Mouse (Mus musculus) erythroblast, adult 5-6 weeks (primary cell): ENCODE data around the gene Ctnnb1. TPM values are rescaled to one million over a fixed set of nuclear protein-coding genes. Genes with fewer than 3 reads are reported as not detected.
"Not testable (repeated sequence)": the region's sequence is repeated elsewhere in the genome, so short reads cannot be mapped to it uniquely, and the experiment has no call there.

ENCODE experiments used
- ATAC-seq: replicated peaks from 2 replicates; pipeline ENCODE4 v1.8.0; 2016; ENCODE audit warnings: moderate number of reproducible peaks, mild to moderate bottlenecking, moderate TSS enrichment, inconsistent platforms; ENCODE audit not compliant: poor library complexity, low FRiP score, severe bottlenecking
- total RNA-seq, 2 experiments: library from RNA; stranded (forward) in 1 of 2; stranded (reverse) in 1 of 2; fragments of 150-400 nt in 1 of 2; fragments of 200-764, 138-1000 nt in 1 of 2; gene quantifications; 2 replicates each; pipeline versions ENCODE4 v1.2.3 to v1.2.4; 2015 to 2017; ENCODE audit warnings: low replicate concordance in 2 of 2

Gene Ctnnb1
- total RNA-seq (2015; ENCODE audit: low replicate concordance) = 138 and 172 TPM in 2 replicates
- 182 and 196 TPM in 2 replicates for total RNA-seq (2017; ENCODE audit: low replicate concordance)

- ATAC-seq = no peak
Observed at GRCm38 (mm10) chr9:120929081-120929480, at the start of gene Ctnnb1. TSS of gene Ctnnb1 (plus strand) at chr9:120929216.

- ATAC-seq = no peak
Observed at GRCm38 (mm10) chr9:120880286-120880685, 48.7 kb upstream of the Ctnnb1 start.

- no peak for ATAC-seq
Observed at GRCm38 (mm10) chr9:120881121-120881520, 47.9 kb upstream of the Ctnnb1 start.

- no peak for ATAC-seq
Observed at GRCm38 (mm10) chr9:120881839-120882238, 47.2 kb upstream of the Ctnnb1 start.

- no peak for ATAC-seq
Observed at GRCm38 (mm10) chr9:120884726-120885125, 44.3 kb upstream of the Ctnnb1 start.

- no peak for ATAC-seq
Observed at GRCm38 (mm10) chr9:120887631-120888030, 41.4 kb upstream of the Ctnnb1 start.

- ATAC-seq = peak; percentile 47; the same call in 1 of the 2 replicates
Observed at GRCm38 (mm10) chr9:120893435-120893834, 35.6 kb upstream of the Ctnnb1 start.

- ATAC-seq = no peak
Observed at GRCm38 (mm10) chr9:120893971-120894370, 35.0 kb upstream of the Ctnnb1 start.

- no peak for ATAC-seq
Observed at GRCm38 (mm10) chr9:120894376-120894775, 34.6 kb upstream of the Ctnnb1 start.

- ATAC-seq = no peak
Observed at GRCm38 (mm10) chr9:120896502-120896901, 32.5 kb upstream of the Ctnnb1 start.

GRCm38 (mm10) chr9:120897269-120897668 is 31.7 kb upstream of the Ctnnb1 start:
- ATAC-seq = no peak

GRCm38 (mm10) chr9:120899833-120900232 is 29.2 kb upstream of the Ctnnb1 start:
- no peak for ATAC-seq

GRCm38 (mm10) chr9:120900338-120901274 is 28.4 kb upstream of the Ctnnb1 start:
- ATAC-seq = no peak

- ATAC-seq = no peak
Observed at GRCm38 (mm10) chr9:120902562-120902961, 26.5 kb upstream of the Ctnnb1 start.

GRCm38 (mm10) chr9:120908461-120908860 is 20.6 kb upstream of the Ctnnb1 start:
- ATAC-seq = no peak

GRCm38 (mm10) chr9:120913152-120913551 is 15.9 kb upstream of the Ctnnb1 start:
- no peak for ATAC-seq

- no peak for ATAC-seq
Observed at GRCm38 (mm10) chr9:120914429-120914828, 14.6 kb upstream of the Ctnnb1 start.

GRCm38 (mm10) chr9:120914877-120915459 is 14.0 kb upstream of the Ctnnb1 start:
- ATAC-seq = peak; percentile 65

GRCm38 (mm10) chr9:120917619-120918018 is 11.4 kb upstream of the Ctnnb1 start:
- not testable (repeated sequence) for ATAC-seq

- no peak for ATAC-seq
Observed at GRCm38 (mm10) chr9:120918211-120918610, 10.8 kb upstream of the Ctnnb1 start.

GRCm38 (mm10) chr9:120918642-120919041 is 10.4 kb upstream of the Ctnnb1 start:
- no peak for ATAC-seq
